Mouse (Mus musculus): ENCODE measurements at regions not wholly inside any gene's neighbourhood (a gene's known extent, or its start where the extent isn't known, plus 50 kb on each side); places are given as distances from the start of the nearest gene placed in this dataset.

DNA sequence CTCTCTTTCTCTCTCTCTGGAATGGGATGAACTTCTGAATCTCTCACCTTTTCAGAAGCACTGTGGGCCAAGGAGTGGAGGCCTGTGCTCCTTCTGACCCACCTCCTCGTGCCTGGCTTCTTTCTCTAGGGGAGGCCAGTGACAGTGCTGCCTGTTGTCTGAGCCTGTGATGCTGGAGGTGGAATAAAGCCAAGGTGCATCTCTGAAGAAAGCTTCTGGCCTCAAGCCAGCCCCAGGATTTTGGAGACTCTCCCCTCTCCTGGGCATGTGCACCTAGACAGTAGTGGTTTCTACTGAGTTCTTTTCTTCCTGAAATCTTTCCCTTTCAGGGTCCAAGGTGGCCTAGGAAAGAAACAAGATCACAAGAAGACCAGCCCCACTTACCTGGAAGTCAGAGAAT, 63.3 kb upstream of the Polg start:
- Histone ChIP-seq H3K4me2 (no peak overlapping the region), H3K36me3 (ENCODE audit: poor library complexity, severe bottlenecking) (peaks cover 85% of the 10 kb centered on the region), H3K27ac (peak overlapping the region; percentile 99), H3K4me1 (peaks cover 95% of the 10 kb centered on the region), H3K9ac (peak overlapping the region; percentile 22; the same call in 1 of the 2 replicates), H3K27me3 (no peaks in the 10 kb centered on the region), H3K4me3 (no peak overlapping the region), H3K9me3 (replicated peaks) (no peaks in the 10 kb centered on the region)
- 13% methylated on average over 1 of the region's 1 CpGs for WGBS
- no peak for ATAC-seq

GRCm38 (mm10) chr7:79527984-79528383, 61.8 kb upstream of the Polg start:
- 41% methylated on average over 3 of the region's 3 CpGs for WGBS
- Histone ChIP-seq H3K9me3 (replicated peaks) (no peaks in the 10 kb centered on the region), H3K27ac (peak overlapping the region; percentile 100), H3K27me3 (no peaks in the 10 kb centered on the region), H3K4me3 (no peak overlapping the region), H3K4me1 (peaks cover 95% of the 10 kb centered on the region), H3K9ac (peak overlapping the region; percentile 53; the same call in 1 of the 2 replicates), H3K4me2 (no peak overlapping the region), H3K36me3 (ENCODE audit: poor library complexity, severe bottlenecking) (peaks cover 91% of the 10 kb centered on the region)
- no peak for ATAC-seq

- Histone ChIP-seq H3K36me3 (ENCODE audit: poor library complexity, severe bottlenecking) (peaks cover 88% of the 10 kb centered on the region), H3K27ac (peak overlapping the region; percentile 100), H3K9me3 (replicated peaks) (no peaks in the 10 kb centered on the region), H3K9ac (peak overlapping the region; percentile 63), H3K27me3 (no peaks in the 10 kb centered on the region), H3K4me3 (no peak overlapping the region), H3K4me2 (peak overlapping the region; percentile 38), H3K4me1 (peaks cover 95% of the 10 kb centered on the region)
- ATAC-seq = peak; percentile 83
- 7% methylated on average over 14 of the region's 14 CpGs for WGBS
Observed at GRCm38 (mm10) chr7:79525690-79526630, 59.8 kb upstream of the Polg start.

GRCm38 (mm10) chr7:79524921-79525320, 58.8 kb upstream of the Polg start:
- H3K4me3 ChIP-seq = no peak overlapping the region
- no peak; the same call in 1 of the 2 replicates for ATAC-seq
- H3K27ac ChIP-seq = peak overlapping the region; percentile 100
- H3K36me3 ChIP-seq (ENCODE audit: poor library complexity, severe bottlenecking) = peaks cover 85% of the 10 kb centered on the region
- peak overlapping the region; percentile 63 for H3K9ac ChIP-seq
- no peaks in the 10 kb centered on the region for H3K9me3 ChIP-seq (replicated peaks)
- WGBS = 16% methylated on average over 10 of the region's 10 CpGs
- peak overlapping the region; percentile 38 for H3K4me2 ChIP-seq
- H3K27me3 ChIP-seq = no peaks in the 10 kb centered on the region
- peaks cover 95% of the 10 kb centered on the region for H3K4me1 ChIP-seq

GRCm38 (mm10) chr7:79523696-79524095, 57.5 kb upstream of the Polg start:
- Histone ChIP-seq H3K4me1 (peaks cover 100% of the 10 kb centered on the region), H3K27ac (peak overlapping the region; percentile 100), H3K4me2 (0 out of 2 replicates have a peak overlapping the region, but pooled peaks have one; percentile 6), H3K9me3 (replicated peaks) (no peaks in the 10 kb centered on the region), H3K9ac (peak overlapping the region; percentile 61), H3K27me3 (no peaks in the 10 kb centered on the region), H3K4me3 (no peak overlapping the region), H3K36me3 (ENCODE audit: poor library complexity, severe bottlenecking) (peaks cover 75% of the 10 kb centered on the region)
- ATAC-seq = no peak
- 48% methylated on average over 4 of the region's 4 CpGs for WGBS

DNA sequence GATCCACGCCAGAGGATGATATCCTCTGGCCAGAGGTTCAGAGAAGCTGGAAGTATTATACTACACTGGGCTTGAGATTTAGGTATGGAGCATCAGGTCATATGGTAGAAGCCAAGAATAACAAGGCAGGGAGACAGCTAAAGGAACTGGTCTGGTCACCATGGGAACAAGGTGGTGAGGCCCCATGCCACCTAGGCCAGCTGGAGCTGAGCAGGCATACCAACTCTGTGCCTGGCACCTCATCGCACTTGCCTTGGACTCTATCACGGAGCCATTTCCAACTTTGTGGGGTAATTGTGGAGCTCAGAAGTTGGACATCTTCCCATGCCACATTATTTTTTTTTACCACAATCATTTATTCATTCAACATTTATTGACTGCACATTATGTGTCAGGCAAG, 55.9 kb upstream of the Polg start:
- Histone ChIP-seq H3K27me3 (no peaks in the 10 kb centered on the region), H3K36me3 (ENCODE audit: poor library complexity, severe bottlenecking) (peaks cover 58% of the 10 kb centered on the region), H3K4me3 (no peak overlapping the region), H3K27ac (peak overlapping the region; percentile 100), H3K9me3 (replicated peaks) (no peaks in the 10 kb centered on the region), H3K9ac (peak overlapping the region; percentile 100), H3K4me1 (peaks cover 100% of the 10 kb centered on the region), H3K4me2 (peak overlapping the region; percentile 99)
- no peak for ATAC-seq
- WGBS = 62% methylated on average over 3 of the region's 3 CpGs

DNA sequence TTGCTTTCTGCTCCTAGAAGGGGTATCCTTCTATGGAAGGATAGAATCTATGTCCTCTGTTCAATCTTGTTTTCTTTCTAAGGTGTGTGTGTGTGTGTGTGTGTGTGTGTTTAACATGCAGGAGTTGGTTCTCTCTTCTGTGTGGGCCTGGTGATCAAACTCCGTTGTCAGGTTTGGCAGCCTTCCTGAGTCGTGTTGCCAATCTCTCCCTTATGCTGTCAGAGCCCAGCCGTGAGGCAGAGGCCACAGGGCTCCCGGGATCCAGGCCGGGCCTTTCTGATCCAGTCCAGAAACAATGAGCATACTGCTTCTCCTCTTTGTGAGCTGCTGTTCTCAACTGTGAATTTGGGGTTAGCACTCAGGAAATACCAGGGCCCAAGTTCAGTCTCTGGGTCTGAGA, 55.1 kb upstream of the Polg start:
- H3K4me3 ChIP-seq = no peak overlapping the region
- peak overlapping the region; percentile 100 for H3K9ac ChIP-seq
- no peaks in the 10 kb centered on the region for H3K27me3 ChIP-seq
- WGBS = 5% methylated on average over 5 of the region's 5 CpGs
- H3K9me3 ChIP-seq (replicated peaks) = no peaks in the 10 kb centered on the region
- peaks cover 54% of the 10 kb centered on the region for H3K36me3 ChIP-seq (ENCODE audit: poor library complexity, severe bottlenecking)
- H3K4me2 ChIP-seq = peak overlapping the region; percentile 99
- peak overlapping the region; percentile 100 for H3K27ac ChIP-seq
- peaks cover 100% of the 10 kb centered on the region for H3K4me1 ChIP-seq
- no peak for ATAC-seq

DNA sequence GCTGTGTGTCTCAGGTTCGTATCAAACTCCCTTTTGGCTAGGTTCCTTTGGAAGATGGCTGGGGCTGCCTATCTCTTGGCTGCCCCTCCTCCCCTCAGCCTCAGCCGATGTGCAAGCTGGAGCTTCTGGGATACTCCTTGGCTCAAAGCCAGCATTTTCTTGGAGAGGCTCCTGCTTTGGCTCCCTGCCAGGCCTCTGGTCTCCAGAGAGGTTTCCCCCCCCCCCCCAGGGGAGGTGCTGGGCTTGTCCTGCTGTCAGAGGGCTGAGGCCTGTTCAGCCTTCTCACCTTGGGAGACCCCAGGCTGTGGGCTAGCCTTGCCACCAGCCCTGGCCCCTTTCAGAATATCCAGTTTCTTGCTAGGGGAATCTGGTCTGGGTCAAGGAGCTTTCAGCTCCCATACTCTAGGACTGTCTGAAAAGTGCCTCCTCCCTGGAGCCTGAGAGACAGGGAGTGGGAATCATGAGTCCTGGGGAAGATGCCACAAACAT, 54.1 kb upstream of the Polg start:
- WGBS = 4% methylated on average over 2 of the region's 2 CpGs
- H3K36me3 ChIP-seq (ENCODE audit: poor library complexity, severe bottlenecking) = peaks cover 59% of the 10 kb centered on the region
- H3K4me2 ChIP-seq = peak overlapping the region; percentile 99
- peak overlapping the region; percentile 100 for H3K9ac ChIP-seq
- H3K27ac ChIP-seq = peak overlapping the region; percentile 100
- H3K9me3 ChIP-seq (replicated peaks) = no peaks in the 10 kb centered on the region
- H3K4me3 ChIP-seq = peak overlapping the region; percentile 7; the same call in 1 of the 2 replicates
- H3K4me1 ChIP-seq = peaks cover 100% of the 10 kb centered on the region
- peak; percentile 65 for ATAC-seq
- no peaks in the 10 kb centered on the region for H3K27me3 ChIP-seq

- Histone ChIP-seq H3K36me3 (ENCODE audit: poor library complexity, severe bottlenecking) (peaks cover 55% of the 10 kb centered on the region), H3K27me3 (no peaks in the 10 kb centered on the region), H3K4me3 (peak overlapping the region; percentile 16), H3K9ac (peak overlapping the region; percentile 100), H3K27ac (peak overlapping the region; percentile 100), H3K9me3 (replicated peaks) (no peaks in the 10 kb centered on the region), H3K4me2 (peak overlapping the region; percentile 99), H3K4me1 (peaks cover 99% of the 10 kb centered on the region)
- ATAC-seq = peak; percentile 5; the same call in 1 of the 2 replicates
- 11% methylated on average over 7 of the region's 7 CpGs for whole genome bisulfite sequencing
Observed at GRCm38 (mm10) chr7:79518928-79519327, 52.8 kb upstream of the Polg start.

DNA sequence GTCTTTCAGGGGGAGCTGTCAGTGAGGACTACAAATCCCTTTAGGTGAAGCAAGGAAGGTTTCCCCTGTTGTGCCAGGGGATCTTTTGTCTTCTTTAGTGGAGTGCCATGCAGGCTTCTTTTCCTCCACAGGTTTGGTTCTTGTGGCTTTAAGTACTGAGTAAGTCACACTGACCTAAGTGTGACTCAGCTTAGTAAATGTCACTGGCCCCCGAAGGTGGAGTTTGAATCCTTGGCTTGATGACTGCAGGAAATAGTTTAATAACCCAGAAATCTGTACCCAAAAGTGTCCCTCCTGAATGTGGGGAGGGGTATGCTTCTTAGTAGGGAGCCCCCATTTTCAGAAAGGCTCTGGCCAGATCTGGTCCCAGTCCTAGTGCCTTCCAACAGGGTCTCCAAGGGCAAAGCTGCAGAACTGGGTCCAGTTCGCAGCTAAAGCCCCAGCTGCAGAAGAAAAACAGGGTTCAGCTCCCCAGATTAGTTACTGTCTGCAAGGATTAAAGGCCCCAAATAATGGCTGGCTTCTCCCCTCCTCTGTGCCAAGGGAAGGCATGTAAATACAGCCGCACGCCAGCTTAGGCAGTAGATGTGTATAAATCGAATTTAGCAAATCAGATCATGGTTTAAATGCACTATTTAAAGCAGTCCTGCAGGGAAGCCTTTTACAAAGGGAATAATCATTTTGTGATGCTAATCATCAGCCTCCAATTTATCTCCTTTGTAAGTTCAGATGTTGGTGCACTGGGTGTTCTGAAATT, 51.6 kb upstream of the Polg start:
- peaks cover 99% of the 10 kb centered on the region for H3K4me1 ChIP-seq
- H3K36me3 ChIP-seq (ENCODE audit: poor library complexity, severe bottlenecking) = peaks cover 51% of the 10 kb centered on the region
- 6% methylated on average over 5 of the region's 5 CpGs for WGBS
- H3K9ac ChIP-seq = peak overlapping the region; percentile 100
- peak overlapping the region; percentile 99 for H3K4me2 ChIP-seq
- H3K27me3 ChIP-seq = no peaks in the 10 kb centered on the region
- peak overlapping the region; percentile 100 for H3K27ac ChIP-seq
- ATAC-seq = no peak
- no peaks in the 10 kb centered on the region for H3K9me3 ChIP-seq (replicated peaks)
- H3K4me3 ChIP-seq = peak overlapping the region; percentile 21

- Histone ChIP-seq H3K36me3 (ENCODE audit: poor library complexity, severe bottlenecking) (peaks cover 44% of the 10 kb centered on the region), H3K4me3 (peak overlapping the region; percentile 42), H3K9me3 (replicated peaks) (no peaks in the 10 kb centered on the region), H3K4me2 (peak overlapping the region; percentile 99), H3K9ac (peak overlapping the region; percentile 100), H3K27me3 (no peaks in the 10 kb centered on the region), H3K4me1 (peaks cover 99% of the 10 kb centered on the region), H3K27ac (peak overlapping the region; percentile 100)
- WGBS = 41% methylated on average over 4 of the region's 4 CpGs
- ATAC-seq = no peak
Observed at GRCm38 (mm10) chr7:79516287-79516686, 50.1 kb upstream of the Polg start.
